Mouse (Mus musculus) forelimb bud, embryonic 11.5 days (tissue): ENCODE results near the gene Hsf3.
"Not testable (repeated sequence)": the region's sequence is repeated elsewhere in the genome, so short reads cannot be mapped to it uniquely, and the experiment has no call there.

ENCODE experiments used
- DNase-seq: peaks from one replicate; pipeline ENCODE4 v3.0.0-alpha.2; 2012; ENCODE audit warnings: low read depth, low spot score

Hsf3 gene

GRCm38 (mm10) chrX:96456201-96456963 is at the start of gene Hsf3:
Hsf3 (minus strand) TSS chrX:96456294.
- peak; percentile 58 for DNase-seq

GRCm38 (mm10) chrX:96501580-96501979 is 45.5 kb upstream of the Hsf3 start:
- no peak for DNase-seq

GRCm38 (mm10) chrX:96455149-96455548 is 945 bp downstream of the Hsf3 start, which contains the start of gene Heph:
Heph (plus strand) TSS chrX:96455359.
- DNase-seq, result no peak

- DNase-seq, result no peak
These were observed 36.7 kb downstream of the Hsf3 start for GRCm38 (mm10) chrX:96419383-96419782.

- no peak for DNase-seq
These were observed 38.4 kb downstream of the Hsf3 start for GRCm38 (mm10) chrX:96417733-96418132.

GRCm38 (mm10) chrX:96416970-96417369 is 39.1 kb downstream of the Hsf3 start:
- DNase-seq, result no peak

- DNase-seq, result not testable (repeated sequence)
These were observed 40.7 kb downstream of the Hsf3 start for GRCm38 (mm10) chrX:96415351-96415750.

- DNase-seq, result no peak
These were observed 117.0 kb downstream of the Hsf3 start for GRCm38 (mm10) chrX:96339108-96339507.

- DNase-seq, result no peak
These were observed 126.3 kb downstream of the Hsf3 start for GRCm38 (mm10) chrX:96329764-96330163.

- no peak for DNase-seq
These were observed 162.8 kb downstream of the Hsf3 start, which contains the start of gene Vsig4 for GRCm38 (mm10) chrX:96293338-96293737. Vsig4 (minus strand) TSS chrX:96293438.

- no peak for DNase-seq
These were observed 199.6 kb downstream of the Hsf3 start for GRCm38 (mm10) chrX:96256509-96256908.
